Mouse (Mus musculus): ENCODE measurements at regions not wholly inside any gene's neighbourhood (a gene's known extent, or its start where the extent isn't known, plus 50 kb on each side); places are given as distances from the start of the nearest gene placed in this dataset.
A peak's percentile ranks its signal among the peaks of the same experiment; 100 is the strongest.

- no peak for DNase-seq
Measured at GRCm38 (mm10) chr9:115624721-115625496, 284.3 kb upstream of the Gadl1 start.

- no peak for DNase-seq
Measured at GRCm38 (mm10) chr9:115627551-115627950, 281.7 kb upstream of the Gadl1 start.

- DNase-seq: peak; percentile 51 to 69
Measured at GRCm38 (mm10) chr9:115637114-115637513, 272.1 kb upstream of the Gadl1 start.

- DNase-seq: no peak
Measured at GRCm38 (mm10) chr9:115640781-115641180, 268.5 kb upstream of the Gadl1 start.

- DNase-seq: peak; percentile 9 to 25
Measured at GRCm38 (mm10) chr9:115642032-115642431, 267.2 kb upstream of the Gadl1 start.

- DNase-seq: no peak
Measured at GRCm38 (mm10) chr9:115644953-115645352, 264.3 kb upstream of the Gadl1 start.

- no peak for DNase-seq
Measured at GRCm38 (mm10) chr9:115646226-115646625, 263.0 kb upstream of the Gadl1 start.

- DNase-seq: no peak
Measured at GRCm38 (mm10) chr9:115651708-115652107, 257.5 kb upstream of the Gadl1 start.

GRCm38 (mm10) chr9:115653116-115653515 lies 256.1 kb upstream of the Gadl1 start:
- DNase-seq: no peak

GRCm38 (mm10) chr9:115654933-115655332 lies 254.3 kb upstream of the Gadl1 start:
- no peak for DNase-seq

- no peak for DNase-seq
Measured at GRCm38 (mm10) chr9:115656538-115656937, 252.7 kb upstream of the Gadl1 start.

GRCm38 (mm10) chr9:115656994-115657713 lies 252.1 kb upstream of the Gadl1 start:
- no peak for DNase-seq

- DNase-seq: no peak
Measured at GRCm38 (mm10) chr9:115658477-115658876, 250.8 kb upstream of the Gadl1 start.

GRCm38 (mm10) chr9:115660371-115660770 lies 248.9 kb upstream of the Gadl1 start:
- no peak for DNase-seq

GRCm38 (mm10) chr9:115661834-115662425 lies 247.3 kb upstream of the Gadl1 start:
- no peak for DNase-seq

GRCm38 (mm10) chr9:115665337-115666004 lies 243.8 kb upstream of the Gadl1 start:
- peak in 1 of 2 experiments; percentile 18 for DNase-seq

GRCm38 (mm10) chr9:115666530-115666929 lies 242.7 kb upstream of the Gadl1 start:
- no peak for DNase-seq

GRCm38 (mm10) chr9:115680703-115681576 lies 228.3 kb upstream of the Gadl1 start:
- no peak for DNase-seq

- no peak for DNase-seq
Measured at GRCm38 (mm10) chr9:115681841-115682240, 227.4 kb upstream of the Gadl1 start.

GRCm38 (mm10) chr9:115683951-115684350 lies 225.3 kb upstream of the Gadl1 start:
- no peak for DNase-seq

- DNase-seq: peak; percentile 47 to 66
Measured at GRCm38 (mm10) chr9:115686605-115687004, 222.7 kb upstream of the Gadl1 start.

GRCm38 (mm10) chr9:115692837-115693236 lies 216.4 kb upstream of the Gadl1 start:
- no peak for DNase-seq

Data from lung, adult 18-20 months (tissue).